ENCODE assay signal across 8 mouse cellular contexts in genomic region chr7:43464864-43465343, GRCm38 (mm10). TPM values are rescaled to one million over a fixed set of nuclear protein-coding genes. Genes with fewer than 3 reads are reported as not detected.
DNase-seq lines count a peak whose midpoint lies in the region; ATAC-seq and TF ChIP-seq lines count a peak whose summit lies in the region.

No protein-coding gene starts in this region.

- no peaks in the 10 kb centered on the region for H3K36me3 ChIP-seq in C2C12 (ENCODE audit: control insufficient read depth, insufficient read depth)
- H3K36me3 ChIP-seq in forebrain, embryonic 11.5 days (ENCODE audit: control insufficient read depth, insufficient read depth, low read length): no peaks in the 10 kb centered on the region
- no peaks in the 10 kb centered on the region for H3K36me3 ChIP-seq in midbrain, embryonic 16.5 days (ENCODE audit: control insufficient read depth, insufficient read depth, low read length)

- 11% methylated on average over 35 of the region's 35 CpGs for WGBS in cerebellum, adult 2 months
- WGBS in forebrain, embryonic 11.5 days: 7% methylated on average over 35 of the region's 35 CpGs
- 5% methylated on average over 35 of the region's 35 CpGs for WGBS in midbrain, embryonic 16.5 days

- H3K4me1 ChIP-seq in cerebellum, adult 2 months (ENCODE audit: control insufficient read depth, insufficient read depth, low read length): peaks cover 5% of the 10 kb centered on the region; the same call in 1 of the 2 replicates
- no peaks in the 10 kb centered on the region for H3K4me1 ChIP-seq in forebrain, embryonic 11.5 days (replicated peaks; ENCODE audit: control insufficient read depth, insufficient read depth, low read length)
- peaks cover 2% of the 10 kb centered on the region for H3K4me1 ChIP-seq in midbrain, embryonic 16.5 days (ENCODE audit: control insufficient read depth, insufficient read depth, low read length)

- peak overlapping the region; percentile 28 for H3ac ChIP-seq in C2C12 (ENCODE audit: control insufficient read depth, insufficient read length, low read depth)

- H3K79me3 ChIP-seq in C2C12 (ENCODE audit: low read depth): no peaks in the 10 kb centered on the region

- peak; percentile 15; the same call in 1 of the 2 replicates for ATAC-seq in forebrain, embryonic 11.5 days (replicated peaks; ENCODE audit: low FRiP score)
- ATAC-seq in midbrain, embryonic 16.5 days: peak; percentile 16

- H3K27me3 ChIP-seq in cerebellum, adult 2 months (ENCODE audit: control insufficient read depth, insufficient read depth, low read length): no peaks in the 10 kb centered on the region
- no peaks in the 10 kb centered on the region for H3K27me3 ChIP-seq in C2C12 (ENCODE audit: control insufficient read depth, insufficient read depth, insufficient read length)
- peaks cover 12% of the 10 kb centered on the region for H3K27me3 ChIP-seq in forebrain, embryonic 11.5 days (ENCODE audit: control insufficient read depth, insufficient read depth, low read length)
- no peaks in the 10 kb centered on the region for H3K27me3 ChIP-seq in midbrain, embryonic 16.5 days (ENCODE audit: control insufficient read depth, insufficient read depth, low read depth, low read length)

- H3K4me2 ChIP-seq in forebrain, embryonic 11.5 days (ENCODE audit: low read depth, low read length, severe bottlenecking): peak overlapping the region; percentile 72
- H3K4me2 ChIP-seq in midbrain, embryonic 16.5 days (ENCODE audit: low read length): peak overlapping the region; percentile 82

- peak overlapping the region; percentile 70 for H3K4me3 ChIP-seq in cerebellum, adult 2 months (replicated peaks; ENCODE audit: insufficient read depth, low read depth, low read length)
- peak overlapping the region; percentile 11 for H3K4me3 ChIP-seq in C2C12 (ENCODE audit: insufficient read depth, poor library complexity, severe bottlenecking)
- H3K4me3 ChIP-seq in forebrain, embryonic 11.5 days (ENCODE audit: low read depth, low read length): peak overlapping the region; percentile 35
- H3K4me3 ChIP-seq in midbrain, embryonic 16.5 days (ENCODE audit: low read depth, low read length): peak overlapping the region; percentile 56

- H3K27ac ChIP-seq in cerebellum, adult 2 months (ENCODE audit: insufficient read depth, low read length): no peak overlapping the region
- H3K27ac ChIP-seq in forebrain, embryonic 11.5 days (ENCODE audit: low read depth, low read length): no peak overlapping the region
- peak overlapping the region; percentile 54; the same call in 1 of the 2 replicates for H3K27ac ChIP-seq in midbrain, embryonic 16.5 days (ENCODE audit: low read length)

- no peaks in the 10 kb centered on the region for H3K79me2 ChIP-seq in C2C12 (ENCODE audit: control insufficient read depth, insufficient read depth)

- TF ChIP-seq CTCF in cerebellum, adult 2 months (IDR thresholded peaks at IDR 0.05; ENCODE audit: borderline replicate concordance, insufficient read depth, low read depth, low read length): no peak
- TF ChIP-seq CTCF in C2C12 (IDR thresholded peaks at IDR 0.05; ENCODE audit: control insufficient read depth, insufficient read depth, insufficient read length): no peak

- H3K9me3 ChIP-seq in forebrain, embryonic 11.5 days (ENCODE audit: control insufficient read depth, low read length): no peaks in the 10 kb centered on the region
- no peaks in the 10 kb centered on the region for H3K9me3 ChIP-seq in midbrain, embryonic 16.5 days (replicated peaks; ENCODE audit: control insufficient read depth, low read length, poor library complexity, severe bottlenecking)

- no peak for DNase-seq in cerebellum, adult 2 months
- no peak for DNase-seq in cerebellum, postnatal 25 days
- peak; percentile 80 for DNase-seq in forebrain, embryonic 11.5 days (ENCODE audit: low spot score)
- DNase-seq in kidney, postnatal 36 days: peak; percentile 25 to 46
- DNase-seq in cerebellum, postnatal 14 days: no peak
- no peak for DNase-seq in ovary, postnatal 14 days (ENCODE audit: low spot score)

- TF ChIP-seq POLR2A in cerebellum, adult 2 months (IDR thresholded peaks at IDR 0.05; ENCODE audit: borderline replicate concordance, insufficient read depth, low read length): no peak

- H3K9ac ChIP-seq in forebrain, embryonic 11.5 days (ENCODE audit: low read length): peak overlapping the region; percentile 49
- peak overlapping the region; percentile 67 for H3K9ac ChIP-seq in midbrain, embryonic 16.5 days (ENCODE audit: low read depth, low read length)

TF ChIP-seq in C2C12, 6 proteins besides CTCF, POLR2A, EP300 and RAD21:
- TF ChIP-seq MYOG (IDR thresholded peaks at IDR 0.05; ENCODE audit: control insufficient read depth, extremely low read depth, insufficient read length) (no peak), USF1 (IDR thresholded peaks at IDR 0.05; ENCODE audit: low read depth) (no peak), MYOD1 (IDR thresholded peaks at IDR 0.05; ENCODE audit: control insufficient read depth, insufficient read length, low read depth) (no peak), FOSL1 (IDR thresholded peaks at IDR 0.05; ENCODE audit: insufficient read depth, low read length, poor library complexity, severe bottlenecking) (no peak), MAX (IDR thresholded peaks at IDR 0.05) (no peak), CEBPB (IDR thresholded peaks at IDR 0.05; ENCODE audit: low read depth) (no peak)

RNA-seq across cellular contexts. Expression of gene Vsig10l, which starts 2.0 kb away (rescaled TPM):
- 1.9 and 2.4 TPM in 2 replicates for polyA plus RNA-seq in cerebellum, adult 2 months (2012; rRNA removed)
- 1.2 TPM for polyA plus RNA-seq in C2C12 (2012; fragmentation: generic; extraction: Trizol)
- polyA plus RNA-seq in forebrain, embryonic 11.5 days (2014; fragmentation: Nextera tagmentation; extraction: Ambion mirVana): 1.8 and 3.1 TPM in 2 replicates
- polyA plus RNA-seq in midbrain, embryonic 16.5 days (2015; fragmentation: Nextera tagmentation; extraction: Ambion mirVana): 15.5 and 15.7 TPM in 2 replicates

RNA-seq across cellular contexts. Expression of gene Gm45233, which starts 21.0 kb away (rescaled TPM):
- 0.14 and 0.88 TPM in 2 replicates for polyA plus RNA-seq in cerebellum, adult 2 months (2012; rRNA removed)
- 0.09 TPM for polyA plus RNA-seq in C2C12 (2012; fragmentation: generic; extraction: Trizol)
- not detected in 2 replicates for polyA plus RNA-seq in forebrain, embryonic 11.5 days (2014; fragmentation: Nextera tagmentation; extraction: Ambion mirVana)
- polyA plus RNA-seq in midbrain, embryonic 16.5 days (2015; fragmentation: Nextera tagmentation; extraction: Ambion mirVana): 0.36 and 1.2 TPM in 2 replicates

RNA-seq across cellular contexts. Expression of gene Etfb, which starts 21.0 kb away (rescaled TPM):
- polyA plus RNA-seq in cerebellum, adult 2 months (2012; rRNA removed): 102 and 105 TPM in 2 replicates
- 296 TPM for polyA plus RNA-seq in C2C12 (2012; fragmentation: generic; extraction: Trizol)
- polyA plus RNA-seq in forebrain, embryonic 11.5 days (2014; fragmentation: Nextera tagmentation; extraction: Ambion mirVana): 193 and 201 TPM in 2 replicates
- 96.3 and 105 TPM in 2 replicates for polyA plus RNA-seq in midbrain, embryonic 16.5 days (2015; fragmentation: Nextera tagmentation; extraction: Ambion mirVana)

RNA-seq across cellular contexts. Expression of gene Cldnd2, which starts 24.3 kb away (rescaled TPM):
- not detected in 2 replicates for polyA plus RNA-seq in cerebellum, adult 2 months (2012; rRNA removed)
- polyA plus RNA-seq in C2C12 (2012; fragmentation: generic; extraction: Trizol): not detected
- not detected in 2 replicates for polyA plus RNA-seq in forebrain, embryonic 11.5 days (2014; fragmentation: Nextera tagmentation; extraction: Ambion mirVana)
- polyA plus RNA-seq in midbrain, embryonic 16.5 days (2015; fragmentation: Nextera tagmentation; extraction: Ambion mirVana): not detected in 2 replicates

RNA-seq across cellular contexts. Expression of gene Iglon5, which starts 25.0 kb away (rescaled TPM):
- 79.6 and 82.4 TPM in 2 replicates for polyA plus RNA-seq in cerebellum, adult 2 months (2012; rRNA removed)
- polyA plus RNA-seq in C2C12 (2012; fragmentation: generic; extraction: Trizol): 1.8 TPM
- 2.0 and 2.7 TPM in 2 replicates for polyA plus RNA-seq in forebrain, embryonic 11.5 days (2014; fragmentation: Nextera tagmentation; extraction: Ambion mirVana)
- 7.1 and 7.7 TPM in 2 replicates for polyA plus RNA-seq in midbrain, embryonic 16.5 days (2015; fragmentation: Nextera tagmentation; extraction: Ambion mirVana)

Comparison
In these comparisons a context has a peak if more than half of its experiments do, and no peak if none do; other contexts are left out.
1. DNase-seq: peak in forebrain, embryonic 11.5 days (single experiment) and kidney, postnatal 36 days (2 of 2); none in cerebellum, adult 2 months (0 of 2), cerebellum, postnatal 25 days (0 of 2), cerebellum, postnatal 14 days (0 of 2) and ovary, postnatal 14 days (single experiment).
2. H3K4me3 ChIP-seq: peak in every context shown above with its lines; median percentile 70 in cerebellum, adult 2 months; 56 in midbrain, embryonic 16.5 days; 35 in forebrain, embryonic 11.5 days; 11 in C2C12.